Mouse (Mus musculus) neural tube, embryonic 14.5 days (tissue): ENCODE results near the gene Il9r. TPM values are rescaled to one million over a fixed set of nuclear protein-coding genes. Genes with fewer than 3 reads are reported as not detected.

Source experiments
- ATAC-seq: fragments of 200-750 bp; cut with Nextera tagmentation; 2 replicates; pipeline ENCODE4 v1.8.0; 2017; ENCODE audit warnings: low read depth, mild to moderate bottlenecking, moderate TSS enrichment, moderate library complexity
- H3K27ac ChIP-seq: fragments of 300-500 bp; sonication (generic); 2 replicates; pipeline ENCODE4 v1.5.1; 2014; ENCODE audit warnings: low read depth, mild to moderate bottlenecking, control low read depth, low read length, moderate library complexity, mixed read lengths
- H3K27me3 ChIP-seq: fragments of 300-500 bp; sonication (generic); 2 replicates; pipeline ENCODE4 v1.6.1; 2014; ENCODE audit warnings: low read length; ENCODE audit not compliant: control insufficient read depth, insufficient read depth
- H3K36me3 ChIP-seq: fragments of 300-500 bp; sonication (generic); 2 replicates; pipeline ENCODE4 v1.6.1; 2014; ENCODE audit warnings: low read length, mixed read lengths; ENCODE audit not compliant: control insufficient read depth, insufficient read depth
- H3K4me1 ChIP-seq: fragments of 300-500 bp; sonication (generic); 2 replicates; pipeline ENCODE4 v1.6.1; 2014; ENCODE audit warnings: low read length; ENCODE audit not compliant: control insufficient read depth, insufficient read depth
- H3K4me2 ChIP-seq: fragments of 300-500 bp; sonication (generic); 2 replicates; pipeline ENCODE4 v1.6.1; 2014; ENCODE audit warnings: mild to moderate bottlenecking, low read depth, low read length, control low read depth
- H3K4me3 ChIP-seq: fragments of 300-500 bp; sonication (generic); 2 replicates; pipeline ENCODE4 v1.5.1; 2014; ENCODE audit warnings: low read depth, low read length, control low read depth, mixed read lengths
- H3K9ac ChIP-seq: fragments of 300-500 bp; sonication (generic); replicated peaks from 2 replicates; pipeline ENCODE4 v1.6.1; 2014; ENCODE audit warnings: low read depth, mild to moderate bottlenecking, control low read depth, low read length, mixed read lengths
- H3K9me3 ChIP-seq: fragments of 300-500 bp; sonication (generic); 2 replicates; pipeline ENCODE4 v1.6.1; 2016; ENCODE audit warnings: low read length; ENCODE audit not compliant: control insufficient read depth
- WGBS: fragments of 180-500 bp; shearing (Covaris S2); extraction: QIAGEN DNeasy Blood & Tissue Kit; methylation state at CpG from one replicate; pipeline ENCODE4 v1.1.7; 2014; 5-methylcytosine and 5-hydroxymethylcytosine counted together
- polyA plus RNA-seq: library from polyadenylated mRNA; unstranded; fragments of >200 nt; fragmentation: Nextera tagmentation; extraction: Ambion mirVana; gene quantifications from 2 replicates; pipeline ENCODE4 v1.2.1, GENCODE M21; 2014

The Il9r gene
- polyA plus RNA-seq, 1 experiment from 2014 or later = not detected

DNA sequence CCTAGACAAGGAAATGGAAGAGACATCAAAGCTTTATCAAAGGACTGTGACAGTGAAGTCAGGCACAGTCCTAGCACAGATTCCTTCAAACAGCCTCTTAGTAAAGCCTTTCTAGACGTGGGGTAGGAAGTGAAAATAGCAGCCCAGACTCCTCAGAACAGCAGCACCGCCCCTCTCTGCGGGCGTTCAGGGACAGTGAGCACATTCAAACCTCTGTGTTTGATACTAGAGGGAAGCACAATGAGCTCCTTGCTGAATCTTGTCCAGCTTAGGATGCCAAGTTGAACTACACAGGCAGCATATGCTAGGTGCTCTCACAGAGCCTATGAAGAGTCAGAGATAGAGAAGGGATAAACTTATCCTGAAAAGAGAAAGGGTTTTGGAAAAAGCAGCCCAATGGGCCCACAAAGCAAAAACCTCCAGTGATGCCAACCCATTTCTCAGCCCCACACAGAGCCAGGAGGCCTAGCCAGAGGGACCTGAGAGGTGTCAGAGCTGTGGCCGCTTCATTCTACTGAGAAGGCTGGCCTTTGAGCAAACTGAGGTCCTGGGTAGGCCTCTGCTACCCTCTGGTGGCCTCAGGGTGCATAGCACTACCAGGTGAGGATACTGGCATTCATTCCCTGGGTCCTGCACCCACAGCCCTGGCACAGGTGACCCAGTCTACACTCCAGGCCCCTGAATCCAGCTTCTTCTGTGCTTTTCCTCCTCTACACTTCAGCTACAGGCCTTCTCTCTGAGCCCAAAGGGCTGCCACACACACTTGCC lies 38.2 kb upstream of the Il9r start:
- no peak overlapping the region for H3K9ac ChIP-seq
- no peaks in the 10 kb centered on the region for H3K9me3 ChIP-seq
- ATAC-seq = peak; percentile 67
- no peaks in the 10 kb centered on the region for H3K27me3 ChIP-seq
- peaks cover 10% of the 10 kb centered on the region; the same call in 1 of the 2 replicates for H3K4me1 ChIP-seq
- 63% methylated on average over 5 of the region's 5 CpGs for WGBS
- H3K4me2 ChIP-seq = no peak overlapping the region
- H3K4me3 ChIP-seq = no peak overlapping the region
- H3K36me3 ChIP-seq = no peaks in the 10 kb centered on the region; the same call in 1 of the 2 replicates
- H3K27ac ChIP-seq = no peak overlapping the region

DNA sequence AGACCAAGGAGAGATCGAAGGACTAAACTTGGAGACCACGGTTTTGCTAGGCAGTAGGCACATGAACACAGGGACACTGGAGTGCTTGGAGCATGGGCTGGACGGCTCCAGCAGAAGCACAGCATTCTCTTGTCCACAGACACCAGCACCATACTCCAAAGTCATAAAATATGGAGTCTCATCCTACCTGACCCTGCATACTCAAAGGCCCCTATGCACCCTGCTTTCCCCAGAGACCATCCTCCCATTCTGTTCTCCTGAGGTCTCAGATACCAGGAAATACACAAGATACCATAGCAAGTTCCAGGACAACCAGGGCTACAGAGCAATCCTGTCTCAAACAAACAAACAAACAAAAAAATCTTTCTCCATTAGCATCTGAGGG lies 37.3 kb upstream of the Il9r start:
- Histone ChIP-seq H3K4me1 (peaks cover 10% of the 10 kb centered on the region; the same call in 1 of the 2 replicates), H3K9ac (no peak overlapping the region), H3K36me3 (peaks cover 4% of the 10 kb centered on the region; the same call in 1 of the 2 replicates), H3K9me3 (no peaks in the 10 kb centered on the region), H3K4me2 (no peak overlapping the region), H3K27me3 (no peaks in the 10 kb centered on the region), H3K27ac (no peak overlapping the region), H3K4me3 (no peak overlapping the region)
- no peak for ATAC-seq
- 88% methylated on average over 3 of the region's 3 CpGs for WGBS

DNA sequence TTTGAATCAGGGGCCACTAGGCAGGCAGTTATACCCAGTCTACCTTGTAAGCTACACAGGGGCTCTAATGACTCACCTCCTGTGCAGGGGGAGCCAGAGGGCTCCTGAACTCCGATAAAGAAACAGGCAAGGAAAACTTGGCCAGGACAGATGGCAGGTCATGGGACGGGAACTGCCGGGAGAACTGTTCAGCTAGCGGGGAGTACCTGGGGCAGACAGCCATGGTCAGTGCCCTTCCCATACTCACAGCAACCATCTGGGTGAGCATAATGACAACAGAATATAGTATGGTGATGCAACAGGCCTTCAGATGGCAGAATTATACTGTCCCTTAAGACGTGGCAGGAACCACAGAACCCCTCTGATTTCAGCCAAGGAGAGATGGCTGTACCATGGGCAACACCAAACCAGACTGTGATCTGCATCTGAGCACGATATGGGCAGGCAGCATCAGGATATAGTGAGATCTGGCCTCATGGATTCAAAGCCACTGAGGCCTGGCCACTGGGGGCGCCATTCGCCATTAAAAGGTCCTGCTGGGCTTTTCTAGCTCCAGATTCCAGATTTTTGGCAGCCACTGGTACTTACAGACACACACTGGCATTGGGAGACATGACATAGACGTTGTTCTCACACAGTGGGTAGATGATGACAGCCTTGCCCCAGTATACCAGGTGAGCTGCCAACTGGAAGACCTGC lies 36.8 kb upstream of the Il9r start:
- WGBS = 55% methylated on average over 9 of the region's 9 CpGs
- no peak for ATAC-seq
- H3K4me1 ChIP-seq = peaks cover 10% of the 10 kb centered on the region; the same call in 1 of the 2 replicates

DNA sequence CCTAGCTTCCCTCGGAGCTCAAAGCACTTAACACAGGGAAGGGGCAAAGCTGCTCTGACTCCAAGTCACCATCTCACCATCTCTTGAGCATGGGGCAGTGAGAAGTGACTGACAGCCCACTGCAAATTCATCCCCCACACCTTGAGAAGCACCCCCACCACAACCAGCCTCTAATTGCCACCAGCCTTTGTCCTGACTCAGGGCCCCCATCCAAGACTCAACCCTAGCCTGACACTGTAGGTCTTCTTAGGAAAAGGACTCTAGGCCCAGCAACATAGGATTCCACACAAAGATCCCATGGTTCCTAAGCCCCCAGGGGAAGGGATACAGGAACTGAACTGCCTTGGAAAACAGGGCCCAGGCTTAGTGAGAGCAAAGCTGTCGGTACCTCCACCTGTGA lies 36.1 kb upstream of the Il9r start:
- Histone ChIP-seq H3K36me3 (peaks cover 9% of the 10 kb centered on the region; the same call in 1 of the 2 replicates), H3K27me3 (no peaks in the 10 kb centered on the region), H3K27ac (peak overlapping the region; percentile 36; the same call in 1 of the 2 replicates), H3K4me3 (no peak overlapping the region), H3K9ac (no peak overlapping the region), H3K4me1 (peaks cover 10% of the 10 kb centered on the region; the same call in 1 of the 2 replicates), H3K4me2 (no peak overlapping the region), H3K9me3 (no peaks in the 10 kb centered on the region)
- WGBS = 68% methylated on average over 2 of the region's 2 CpGs
- ATAC-seq = 0 out of 2 replicates have a peak, but pooled peaks have one; percentile 25

More for the DNA sequence above, 36.8 kb upstream of the Il9r start:
- Histone ChIP-seq H3K27me3 (no peaks in the 10 kb centered on the region), H3K9me3 (no peaks in the 10 kb centered on the region), H3K4me3 (no peak overlapping the region), H3K9ac (no peak overlapping the region), H3K4me2 (no peak overlapping the region), H3K36me3 (peaks cover 4% of the 10 kb centered on the region; the same call in 1 of the 2 replicates), H3K27ac (peak overlapping the region; percentile 36; the same call in 1 of the 2 replicates)

DNA sequence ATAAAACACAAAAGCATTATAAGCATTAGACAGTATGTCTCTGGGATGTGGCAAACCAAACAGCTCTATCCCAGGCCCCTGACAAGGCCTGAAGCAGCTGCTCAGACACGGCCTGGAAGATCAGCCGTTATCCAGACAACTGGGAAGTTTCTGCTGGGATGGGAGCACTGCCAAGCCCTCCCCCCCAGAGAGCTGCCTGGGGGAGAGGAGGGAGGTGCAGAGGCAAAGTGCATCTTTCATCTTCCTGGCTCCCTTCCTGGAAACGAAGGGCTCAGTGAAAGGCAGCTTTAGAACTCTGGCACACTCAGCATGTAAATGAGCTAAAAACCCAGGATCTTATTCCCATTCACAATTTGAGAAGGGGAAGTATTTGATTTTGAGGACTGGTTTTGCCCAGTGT lies 35.6 kb upstream of the Il9r start:
- 24% methylated on average over 3 of the region's 3 CpGs for WGBS
- H3K4me1 ChIP-seq = peaks cover 10% of the 10 kb centered on the region; the same call in 1 of the 2 replicates
- no peak overlapping the region for H3K9ac ChIP-seq
- no peaks in the 10 kb centered on the region for H3K9me3 ChIP-seq
- peak; percentile 29 for ATAC-seq
- H3K36me3 ChIP-seq = peaks cover 9% of the 10 kb centered on the region; the same call in 1 of the 2 replicates
- H3K4me2 ChIP-seq = no peak overlapping the region
- no peaks in the 10 kb centered on the region for H3K27me3 ChIP-seq
- H3K4me3 ChIP-seq = no peak overlapping the region
- no peak overlapping the region; the same call in 1 of the 2 replicates for H3K27ac ChIP-seq

DNA sequence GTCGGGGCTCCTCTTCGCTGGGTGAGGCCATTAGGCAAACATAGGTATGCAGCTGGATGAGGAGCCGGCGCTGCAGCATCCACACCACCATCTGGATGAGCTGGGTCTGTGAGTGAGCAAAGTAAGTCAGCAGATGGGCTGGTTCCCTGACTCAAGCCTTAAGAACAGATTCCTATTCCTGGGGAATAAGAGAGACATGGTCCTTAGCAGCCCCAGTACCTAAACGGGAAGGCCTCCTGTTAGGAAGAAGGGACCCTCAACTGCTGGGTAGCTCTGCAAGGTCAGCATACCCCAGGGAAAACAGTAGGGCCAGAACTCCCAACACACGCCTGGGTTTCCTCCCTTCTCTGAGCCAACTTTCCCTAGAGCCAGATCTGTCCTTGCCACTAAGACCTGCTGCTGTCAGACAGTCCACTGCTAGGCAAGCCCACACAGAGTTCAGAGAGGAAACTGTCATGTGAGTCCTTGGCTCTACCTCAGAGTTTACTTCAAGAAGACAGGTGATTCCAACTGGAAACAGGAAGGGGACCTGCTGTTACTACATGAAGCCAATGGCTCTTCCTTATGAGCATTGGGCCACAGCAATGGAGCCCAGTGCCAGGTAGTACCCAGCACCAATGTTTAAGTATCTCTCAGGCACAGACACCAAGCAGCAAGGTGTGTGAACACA lies 34.9 kb upstream of the Il9r start:
- Histone ChIP-seq H3K4me2 (no peak overlapping the region), H3K27ac (peak overlapping the region; percentile 64), H3K9me3 (no peaks in the 10 kb centered on the region), H3K36me3 (peaks cover 9% of the 10 kb centered on the region; the same call in 1 of the 2 replicates), H3K9ac (no peak overlapping the region), H3K27me3 (no peaks in the 10 kb centered on the region), H3K4me1 (peaks cover 10% of the 10 kb centered on the region; the same call in 1 of the 2 replicates), H3K4me3 (no peak overlapping the region)
- ATAC-seq = no peak
- 89% methylated on average over 6 of the region's 6 CpGs for WGBS

DNA sequence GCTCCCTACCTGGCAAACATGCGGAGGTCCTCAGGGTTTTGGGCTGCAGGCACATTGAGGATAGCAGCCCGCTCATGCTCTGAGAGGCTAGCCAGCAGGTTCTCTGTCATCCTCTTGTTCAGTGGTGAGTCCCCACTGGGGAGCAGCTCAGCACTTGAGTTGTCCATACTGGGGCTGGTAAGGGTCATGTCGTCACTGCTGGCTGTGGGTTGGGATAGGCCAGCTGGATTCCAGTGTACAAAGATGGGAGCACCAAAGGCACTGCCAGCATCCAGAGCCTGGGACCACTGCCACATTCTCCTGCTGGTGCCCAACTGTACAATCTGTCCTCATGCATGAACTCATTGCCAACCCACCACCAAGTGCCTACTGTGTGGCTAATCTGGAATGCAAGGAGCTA lies 33.8 kb upstream of the Il9r start:
- no peaks in the 10 kb centered on the region for H3K27me3 ChIP-seq
- H3K4me3 ChIP-seq = no peak overlapping the region
- H3K9ac ChIP-seq = no peak overlapping the region
- no peak overlapping the region for H3K27ac ChIP-seq
- H3K4me1 ChIP-seq = peaks cover 10% of the 10 kb centered on the region; the same call in 1 of the 2 replicates
- no peak overlapping the region for H3K4me2 ChIP-seq
- H3K9me3 ChIP-seq = no peaks in the 10 kb centered on the region
- peaks cover 9% of the 10 kb centered on the region; the same call in 1 of the 2 replicates for H3K36me3 ChIP-seq
- 93% methylated on average over 3 of the region's 3 CpGs for WGBS
- ATAC-seq = no peak

DNA sequence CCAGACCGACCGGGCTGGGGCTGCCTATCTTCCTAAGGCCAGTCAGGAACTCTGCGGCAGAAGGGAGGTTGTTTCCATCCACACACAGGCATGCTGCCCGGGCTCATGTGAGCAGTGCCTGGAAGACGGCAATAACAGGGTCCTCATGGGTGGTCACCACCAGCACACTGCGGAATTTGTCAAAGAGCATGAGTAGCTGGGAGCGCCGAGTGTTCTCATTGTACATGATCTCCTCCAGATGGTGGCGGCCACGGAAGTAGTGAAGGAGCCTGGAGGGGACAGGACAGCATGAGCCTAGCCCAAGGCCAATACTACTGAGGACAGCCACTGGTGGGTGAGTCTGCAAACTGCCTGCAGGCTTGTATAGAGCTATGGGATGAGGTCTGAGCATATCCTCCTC lies 32.8 kb upstream of the Il9r start:
- H3K9me3 ChIP-seq = no peaks in the 10 kb centered on the region
- ATAC-seq = no peak
- no peak overlapping the region for H3K9ac ChIP-seq
- no peak overlapping the region for H3K4me3 ChIP-seq
- no peaks in the 10 kb centered on the region for H3K27me3 ChIP-seq
- no peak overlapping the region for H3K27ac ChIP-seq
- H3K4me1 ChIP-seq = peaks cover 10% of the 10 kb centered on the region; the same call in 1 of the 2 replicates
- H3K4me2 ChIP-seq = no peak overlapping the region
- H3K36me3 ChIP-seq = peaks cover 9% of the 10 kb centered on the region; the same call in 1 of the 2 replicates
- WGBS = 79% methylated on average over 10 of the region's 10 CpGs
